Mouse (Mus musculus) right cerebral cortex, adult 18-20 months (tissue): ENCODE data around the gene Zfpl1.
"Not testable (repeated sequence)": the region's sequence is repeated elsewhere in the genome, so short reads cannot be mapped to it uniquely, and the experiment has no call there.

Source experiments
- DNase-seq: peaks from one replicate; pipeline ENCODE4 v3.0.0; 2022; ENCODE audit warnings: mixed read lengths

Gene Zfpl1

DNA sequence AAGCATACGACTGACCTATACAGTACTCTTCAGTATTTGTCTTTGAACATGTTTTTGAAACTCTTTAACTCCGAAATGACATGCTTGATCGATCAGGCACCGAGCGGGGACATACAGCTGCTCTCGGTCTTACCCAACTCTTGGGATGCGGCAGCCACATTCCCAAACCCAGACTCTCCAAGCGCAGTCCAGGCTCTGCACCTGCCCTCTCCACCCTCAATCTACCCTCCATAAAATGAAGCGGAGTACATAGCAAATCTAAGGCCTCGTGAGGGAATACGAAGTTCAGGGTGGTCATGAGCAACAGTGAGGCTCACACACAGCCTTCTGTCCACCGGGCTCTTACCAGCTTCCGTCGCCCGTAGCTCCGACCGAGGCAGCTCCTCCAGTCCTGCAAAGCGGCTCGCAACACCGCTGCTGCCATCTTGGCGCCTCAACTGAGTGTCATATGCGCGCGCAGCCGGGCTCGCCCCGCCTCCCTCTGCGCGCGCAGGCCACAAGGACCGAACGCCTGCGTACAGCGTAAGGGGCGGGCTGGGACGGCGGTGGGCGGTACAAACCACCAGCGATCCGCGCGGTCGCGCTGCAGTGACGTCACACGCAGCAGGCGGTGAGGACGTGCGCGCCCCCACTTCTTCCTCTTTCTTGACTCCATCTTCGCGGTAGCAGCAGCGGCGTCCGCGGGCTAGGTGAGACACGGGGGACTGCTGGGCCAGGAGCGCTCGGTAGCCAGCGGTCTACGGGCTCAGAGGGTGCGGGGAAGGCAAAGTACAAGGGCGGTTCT is 27.3 kb downstream of the Zfpl1 start, which contains the start of the genes Mrpl49 and Fau:
Gene Mrpl49 (minus strand): TSS at position 473 of the 784 bp plus-strand sequence.
Gene Fau (plus strand): TSS at position 532 of the 784 bp plus-strand sequence.
- DNase-seq, result peak; percentile 99

DNA sequence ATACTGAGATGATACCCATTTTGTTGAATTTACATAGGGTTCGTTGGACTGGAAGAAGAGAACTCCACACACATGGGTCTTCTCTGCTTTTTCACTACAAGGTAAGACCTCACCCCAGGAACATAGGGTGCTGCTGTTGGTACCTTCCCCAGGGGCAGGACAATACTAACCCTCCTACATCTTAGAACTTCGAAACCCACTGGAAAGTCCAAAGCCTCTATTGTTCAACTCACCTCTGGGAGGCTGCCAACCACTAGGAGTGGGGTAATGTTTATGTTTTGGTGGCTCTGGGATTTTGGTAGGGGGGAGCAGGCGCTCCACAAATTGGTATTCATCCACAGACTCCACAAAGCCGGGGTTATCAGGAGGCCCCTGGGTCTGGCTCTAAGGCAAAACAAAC is 28.1 kb downstream of the Zfpl1 start:
- no peak for DNase-seq

DNA sequence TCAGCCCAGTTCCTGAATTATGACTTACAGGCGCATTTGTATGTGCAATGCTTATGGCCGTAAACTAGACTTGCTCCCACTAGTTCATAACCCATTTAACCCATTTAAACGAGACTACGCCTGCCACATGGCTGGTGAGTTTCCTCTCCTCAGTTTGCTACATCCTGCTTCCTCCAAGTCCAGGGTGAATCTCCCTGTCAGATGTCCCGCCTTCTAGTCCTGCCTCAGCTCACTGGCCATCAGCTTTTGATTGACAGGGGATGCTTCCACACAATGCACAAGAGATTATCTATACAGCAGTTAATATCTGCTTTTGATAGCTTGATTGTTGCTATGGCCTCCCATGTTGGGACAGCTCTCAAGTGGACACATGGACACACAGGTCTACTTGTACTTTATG is 30.5 kb downstream of the Zfpl1 start:
- no peak for DNase-seq

DNA sequence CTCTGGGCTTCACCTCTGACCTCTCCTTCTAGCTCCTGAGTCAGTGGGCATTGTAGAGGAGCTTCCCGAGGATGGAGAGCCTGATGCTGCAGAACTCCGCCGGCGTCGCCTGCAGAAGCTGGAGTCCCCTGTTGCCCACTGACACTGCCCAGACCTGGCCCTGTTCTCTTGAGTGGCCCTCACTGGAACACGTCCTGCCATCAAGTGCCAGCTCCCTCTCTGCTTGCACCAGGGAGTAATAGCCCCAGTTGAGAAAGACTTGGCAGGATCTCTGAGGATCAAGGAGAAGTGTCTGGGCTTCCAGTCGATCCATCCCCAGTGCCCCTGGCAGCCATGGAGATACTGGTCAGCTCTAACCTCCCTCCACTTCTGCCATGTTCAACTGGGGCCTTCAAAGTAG is 32.2 kb downstream of the Zfpl1 start:
- DNase-seq, result no peak

DNA sequence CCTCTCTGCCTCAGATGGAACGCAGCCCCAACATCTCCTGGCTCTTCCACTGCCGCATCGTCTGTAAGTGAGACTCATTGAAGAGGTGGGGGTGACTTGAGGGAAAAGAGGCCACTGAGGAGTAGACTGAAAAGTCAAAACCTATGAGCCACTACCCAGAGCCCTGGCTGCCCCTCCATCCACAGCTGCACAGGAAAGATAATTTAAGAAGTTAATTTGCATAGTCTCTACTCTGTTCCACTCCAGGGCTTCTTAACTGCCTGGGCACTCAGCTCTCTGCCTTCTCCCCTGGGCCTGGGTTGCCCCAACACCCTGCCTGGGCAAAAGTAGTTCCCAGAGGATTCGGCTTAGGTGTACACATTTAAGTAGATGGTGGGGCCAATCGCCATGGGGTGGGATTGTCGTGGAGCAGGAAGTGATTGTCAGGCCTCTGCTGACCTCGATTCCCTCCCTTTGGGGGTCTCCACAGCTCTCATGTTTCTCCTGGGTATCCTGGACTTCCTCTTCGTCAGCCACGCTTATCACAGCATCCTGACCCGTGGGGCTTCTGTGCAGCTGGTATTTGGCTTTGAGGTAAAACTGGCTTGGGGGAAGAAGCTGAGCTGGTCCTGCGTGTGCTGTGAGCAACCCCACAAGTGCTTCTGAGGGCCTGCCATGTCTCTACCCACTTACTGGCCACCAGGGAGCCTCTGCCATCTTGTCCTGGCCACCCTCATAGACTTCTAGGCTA is 35.9 kb downstream of the Zfpl1 start:
- no peak for DNase-seq

DNA sequence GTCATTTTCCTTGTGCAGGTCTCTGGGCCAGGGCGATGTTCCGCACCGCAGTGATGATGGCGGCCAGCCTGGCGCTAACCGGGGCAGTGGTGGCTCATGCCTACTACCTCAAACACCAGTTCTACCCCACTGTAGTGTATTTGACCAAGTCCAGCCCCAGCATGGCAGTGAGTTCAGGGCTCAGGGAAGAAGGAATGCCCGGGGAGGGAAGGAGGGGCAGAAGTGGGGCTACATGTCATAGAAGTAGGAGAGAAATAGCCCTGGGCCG is 36.9 kb downstream of the Zfpl1 start:
- DNase-seq, result no peak

DNA sequence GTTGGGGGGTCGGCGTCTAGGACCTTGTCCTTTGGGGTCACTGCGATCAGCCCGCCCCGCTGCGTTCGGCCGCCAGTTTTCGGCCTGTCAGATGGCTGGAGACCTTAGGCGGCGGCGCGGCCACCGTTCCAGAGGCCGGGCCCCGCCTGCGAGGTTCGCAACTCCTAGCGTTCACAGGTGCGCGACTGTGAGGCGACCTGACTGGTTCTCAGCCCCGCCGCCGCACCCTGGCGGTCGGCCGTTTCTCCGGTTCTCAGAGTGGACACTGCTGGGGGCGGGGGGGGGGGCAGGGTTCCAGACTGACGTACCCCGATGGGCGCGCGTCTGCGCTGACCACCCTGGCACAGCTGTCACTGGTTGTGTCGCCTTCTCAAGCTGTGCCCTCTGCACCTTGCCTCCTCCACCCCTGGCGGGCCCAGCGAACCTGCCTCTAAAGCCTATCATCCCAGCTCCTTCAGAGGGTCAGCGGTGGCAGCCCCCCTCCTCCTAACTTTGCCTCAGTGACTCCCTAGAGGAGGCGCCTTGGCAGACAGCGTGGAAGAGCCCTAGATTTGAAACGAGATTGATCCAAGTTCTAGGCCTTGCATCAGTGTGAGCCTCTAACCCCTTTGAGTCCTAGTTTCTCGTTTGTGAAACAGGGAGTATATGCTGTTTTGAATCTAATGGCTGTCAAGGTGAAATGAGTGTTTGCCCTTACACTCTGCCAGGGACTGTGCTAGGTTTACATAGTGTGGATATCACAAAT is 37.4 kb downstream of the Zfpl1 start:
- no peak for DNase-seq

DNA sequence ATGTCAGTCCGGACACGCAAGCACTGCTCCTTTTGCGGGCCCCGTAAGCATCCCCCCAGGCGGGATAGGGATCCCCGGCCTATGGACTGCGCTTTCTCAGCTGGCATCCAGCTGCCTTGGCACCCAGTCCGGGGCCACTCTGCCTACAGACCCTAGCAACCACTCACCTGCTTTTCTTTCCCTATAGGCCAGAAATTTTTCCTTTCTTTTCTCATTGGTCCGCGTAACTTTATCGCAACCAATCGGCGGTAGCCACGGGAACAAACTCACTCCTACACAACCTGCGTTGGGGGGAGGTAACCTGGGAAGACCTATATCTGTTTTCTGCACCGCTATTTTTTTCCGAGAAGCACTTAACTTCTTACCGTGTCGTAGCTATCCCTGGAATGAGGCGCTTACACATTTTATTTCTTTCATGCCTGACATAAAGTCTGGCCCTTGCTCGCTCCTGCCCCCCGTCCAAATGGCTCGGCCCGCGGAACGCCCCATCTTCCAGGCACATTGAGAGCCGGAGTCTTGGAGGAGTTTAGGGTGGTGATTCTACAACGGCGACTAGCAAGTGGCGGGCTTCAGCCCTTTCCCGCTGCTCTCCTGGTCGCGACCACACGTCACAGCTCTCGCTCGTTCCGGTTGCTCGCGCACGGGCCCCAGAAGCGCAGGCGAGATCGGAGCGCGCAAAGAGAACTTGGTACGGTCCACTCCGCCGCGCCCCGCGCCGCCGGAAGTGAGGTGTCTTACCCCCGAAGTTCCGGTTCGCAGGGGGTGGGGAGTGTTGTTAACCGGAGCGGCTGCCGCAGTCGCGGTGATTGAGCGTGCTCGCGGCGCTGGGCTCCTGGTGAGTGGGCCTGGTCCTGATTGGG is 38.2 kb downstream of the Zfpl1 start, which contains the start of gene Syvn1:
Gene Syvn1 (plus strand): TSS at position 283 of the 860 bp plus-strand sequence.
- DNase-seq, result peak; percentile 95

DNA sequence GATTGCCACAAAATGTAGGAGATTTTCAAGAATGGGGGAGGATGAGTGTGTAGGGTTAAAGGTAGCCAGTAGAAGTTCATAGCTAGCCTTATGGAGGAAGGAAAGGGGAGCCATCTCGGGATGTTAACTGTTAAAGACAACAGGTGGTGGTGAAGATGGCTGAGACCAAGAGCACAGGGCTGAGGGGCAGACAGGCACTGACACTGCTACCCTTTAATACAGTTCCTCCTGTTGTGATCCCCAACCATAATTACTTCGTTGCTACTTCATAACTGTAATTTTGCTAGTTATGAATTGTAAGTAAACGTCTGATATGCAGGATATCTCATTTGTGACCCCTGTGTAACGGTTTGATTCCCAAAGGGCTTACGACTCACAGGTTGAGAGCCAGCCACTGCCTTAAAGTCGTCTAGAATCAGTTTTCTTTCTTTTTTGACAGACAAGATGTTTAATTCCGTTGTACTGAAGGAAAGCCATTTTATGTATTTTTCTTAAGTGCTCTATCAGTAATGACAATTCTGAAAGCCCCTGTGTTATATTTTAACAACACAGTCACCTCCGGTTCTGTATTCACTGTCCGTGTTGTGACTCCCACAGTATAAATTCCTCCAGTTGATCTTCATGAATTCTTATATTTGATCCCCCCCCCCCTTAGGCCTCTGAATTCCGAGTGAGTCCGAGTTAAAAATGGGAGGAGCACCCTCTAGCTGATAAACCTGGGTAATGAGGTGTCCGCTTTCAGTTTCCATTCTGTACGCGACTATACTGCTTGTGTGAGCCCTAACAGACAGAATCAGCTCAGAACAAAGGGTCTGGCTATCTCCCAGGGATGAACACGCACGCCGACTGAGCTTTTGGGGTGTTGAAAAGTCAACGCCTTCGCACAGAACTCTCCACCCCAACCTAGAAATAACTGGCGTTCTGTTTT is 39.1 kb downstream of the Zfpl1 start:
- DNase-seq, result no peak

DNA sequence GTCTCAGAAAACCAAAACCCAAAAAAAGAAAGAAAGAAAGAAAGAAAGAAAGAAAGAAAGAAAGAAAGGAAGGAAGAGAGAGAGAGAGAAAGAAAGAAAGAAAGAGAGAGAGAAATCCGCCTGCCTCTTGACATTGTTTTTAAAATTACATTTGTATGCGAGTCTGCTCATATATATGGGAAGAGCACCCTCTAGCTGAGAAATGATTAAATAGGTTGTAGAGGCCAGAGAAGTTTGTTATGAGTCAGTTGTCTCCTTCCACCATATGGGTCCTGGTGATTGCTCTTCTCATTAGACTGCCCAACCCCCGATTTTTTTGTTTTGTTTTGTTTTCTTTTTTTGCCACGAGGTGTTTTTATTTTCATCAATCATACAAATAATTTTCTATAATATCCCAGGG is 40.7 kb downstream of the Zfpl1 start:
- DNase-seq, result not testable (repeated sequence)

DNA sequence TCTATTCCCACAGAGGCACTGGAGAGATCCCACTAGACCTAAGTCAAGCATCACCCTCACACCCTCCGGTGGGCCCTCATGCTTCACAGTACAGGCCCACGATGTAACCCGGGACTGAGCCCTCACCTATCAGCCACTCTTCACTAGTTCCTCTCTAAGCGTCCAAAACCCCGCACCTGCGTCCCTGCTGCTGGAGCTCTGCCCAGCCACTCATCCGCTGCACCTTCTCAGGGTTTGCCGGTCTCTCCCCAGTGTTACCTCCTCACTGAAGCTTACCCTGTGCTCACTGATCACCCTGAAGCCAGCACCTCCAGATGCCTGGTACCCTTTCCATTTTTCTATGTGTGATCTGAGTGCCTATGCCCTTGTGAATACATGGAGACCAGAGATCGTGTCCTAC is 42.5 kb downstream of the Zfpl1 start:
- DNase-seq, result no peak

DNA sequence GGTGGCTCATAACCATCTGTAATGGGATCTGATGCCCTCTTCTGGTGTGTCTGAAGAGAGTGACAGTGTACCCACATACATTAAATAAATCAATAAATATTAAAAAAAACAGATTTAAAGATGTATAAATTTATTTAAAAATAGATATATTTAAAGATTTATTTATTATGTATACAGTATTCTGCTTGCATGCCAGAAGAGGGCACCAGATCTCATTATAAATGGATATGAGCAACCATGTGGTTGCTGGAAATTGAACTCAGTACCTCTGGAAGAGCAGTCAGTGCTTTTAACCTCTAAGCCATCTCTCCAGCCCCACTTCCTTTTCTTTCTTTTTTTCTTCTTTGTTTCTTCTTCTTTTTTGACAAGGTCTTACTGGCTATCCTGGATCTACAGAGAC is 44.8 kb downstream of the Zfpl1 start:
- no peak for DNase-seq

DNA sequence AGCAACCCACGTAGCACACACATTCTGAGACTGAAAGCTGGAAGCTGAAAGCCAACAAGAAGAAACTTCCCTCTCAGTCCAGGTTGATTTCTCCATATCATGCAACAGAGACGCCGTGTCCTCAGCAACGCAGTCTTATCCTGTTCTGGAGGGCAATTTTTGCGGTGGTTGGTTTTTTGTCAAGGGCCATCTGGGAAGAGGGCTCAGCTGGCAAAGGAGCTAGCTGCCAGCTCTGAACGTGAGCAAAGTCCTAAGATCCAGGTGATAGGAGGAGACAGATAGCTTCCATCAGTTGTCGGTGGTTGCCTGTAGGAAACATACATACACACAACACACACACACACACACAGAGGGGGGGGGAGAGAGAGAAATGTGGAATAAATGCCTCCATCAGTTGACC is 46.4 kb downstream of the Zfpl1 start:
- no peak for DNase-seq

DNA sequence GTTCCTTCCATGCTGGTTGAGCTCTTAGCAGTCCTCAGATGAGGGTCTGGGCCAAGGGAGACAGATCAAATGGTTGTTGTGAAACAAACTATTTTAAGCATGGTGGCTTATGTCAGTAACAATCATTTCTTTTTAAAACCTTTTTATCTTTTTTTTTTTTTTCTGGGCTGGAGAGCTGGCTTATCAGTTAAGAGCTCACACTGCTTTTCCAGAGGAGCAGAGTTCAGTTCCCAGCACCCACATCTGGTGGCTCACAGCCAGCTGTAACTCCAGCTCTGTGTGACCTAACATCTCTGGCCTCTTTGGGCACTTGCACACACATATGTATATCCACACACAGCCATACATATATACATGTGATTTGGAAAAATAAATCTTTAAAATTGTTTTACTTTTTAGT is 47.1 kb downstream of the Zfpl1 start:
- DNase-seq, result no peak

DNA sequence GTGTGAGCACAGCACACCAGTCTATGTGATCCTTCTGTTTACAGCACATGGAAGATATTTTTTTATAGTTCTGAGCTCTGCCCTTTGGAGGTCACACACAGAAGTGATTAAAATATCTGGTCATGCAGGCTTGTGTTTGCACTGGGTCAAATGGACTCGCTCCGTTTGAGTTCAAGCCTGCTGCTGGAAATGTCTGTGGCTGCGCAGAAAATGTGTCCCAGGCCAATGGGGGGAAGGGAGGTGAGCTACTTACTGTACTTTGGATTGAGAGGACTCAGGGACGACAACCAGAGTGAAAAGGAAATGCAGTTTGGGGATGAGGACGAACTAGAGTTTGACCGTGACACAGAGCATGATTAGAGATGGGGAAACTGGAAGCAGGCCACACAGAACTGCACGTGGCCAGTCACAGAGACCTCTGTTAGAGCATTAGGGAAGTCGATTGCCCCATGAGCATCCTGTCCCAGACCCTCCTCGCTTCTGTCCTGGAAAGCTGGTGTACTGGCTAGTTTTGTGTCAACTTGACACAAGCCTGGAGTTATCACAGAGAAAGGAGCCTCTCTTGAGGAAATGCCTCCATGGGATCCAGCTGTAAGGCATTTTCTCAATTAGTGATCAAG is 48.7 kb downstream of the Zfpl1 start:
- no peak for DNase-seq
